Mouse (Mus musculus): ENCODE results near the gene Ang.

The Ang gene

DNA sequence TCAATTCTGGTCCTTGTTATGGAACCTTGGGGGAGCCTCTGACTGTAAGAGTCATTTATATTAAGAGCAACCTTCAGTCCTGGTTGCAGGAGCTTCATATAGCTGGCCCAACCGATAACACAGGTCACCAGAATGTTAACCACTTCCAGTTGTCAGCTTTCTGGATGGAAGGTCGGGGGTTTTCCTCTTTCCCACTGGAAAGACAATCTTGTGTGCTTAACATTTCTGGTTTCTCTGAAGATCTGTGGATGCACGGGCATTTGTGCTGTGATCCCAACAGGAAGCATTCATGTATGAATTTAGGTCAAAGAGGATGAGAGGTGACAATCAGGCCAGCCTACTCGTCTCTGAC is 38.6 kb downstream of the Ang start:
- DNase-seq (ENCODE audit: low read depth): no peak

DNA sequence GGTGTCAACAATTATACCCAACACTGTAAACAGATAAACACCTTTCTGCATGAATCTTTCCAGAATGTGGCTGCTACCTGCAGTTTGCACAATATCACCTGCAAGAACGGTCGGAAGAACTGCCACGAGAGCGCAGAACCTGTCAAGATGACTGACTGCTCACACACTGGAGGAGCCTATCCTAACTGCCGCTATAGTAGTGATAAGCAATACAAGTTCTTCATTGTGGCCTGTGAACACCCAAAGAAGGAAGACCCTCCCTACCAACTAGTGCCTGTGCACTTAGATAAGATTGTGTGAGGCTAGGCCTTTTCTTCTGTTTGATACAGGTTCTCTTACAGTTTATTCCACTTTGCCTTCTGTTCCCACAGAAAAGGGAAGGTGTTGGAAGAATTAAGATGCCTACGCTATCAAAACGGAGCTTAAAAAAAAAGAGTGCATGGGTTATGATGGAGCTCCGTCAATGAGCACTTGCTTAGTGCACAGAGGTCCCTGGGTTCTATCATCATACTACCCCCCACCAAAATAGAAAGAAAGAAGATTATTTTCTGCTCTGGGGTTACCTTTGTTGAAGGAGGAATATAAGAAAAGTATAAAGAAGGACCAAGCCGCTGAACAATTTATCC is 39.5 kb downstream of the Ang start:
- no peak for DNase-seq (ENCODE audit: low read depth)

DNA sequence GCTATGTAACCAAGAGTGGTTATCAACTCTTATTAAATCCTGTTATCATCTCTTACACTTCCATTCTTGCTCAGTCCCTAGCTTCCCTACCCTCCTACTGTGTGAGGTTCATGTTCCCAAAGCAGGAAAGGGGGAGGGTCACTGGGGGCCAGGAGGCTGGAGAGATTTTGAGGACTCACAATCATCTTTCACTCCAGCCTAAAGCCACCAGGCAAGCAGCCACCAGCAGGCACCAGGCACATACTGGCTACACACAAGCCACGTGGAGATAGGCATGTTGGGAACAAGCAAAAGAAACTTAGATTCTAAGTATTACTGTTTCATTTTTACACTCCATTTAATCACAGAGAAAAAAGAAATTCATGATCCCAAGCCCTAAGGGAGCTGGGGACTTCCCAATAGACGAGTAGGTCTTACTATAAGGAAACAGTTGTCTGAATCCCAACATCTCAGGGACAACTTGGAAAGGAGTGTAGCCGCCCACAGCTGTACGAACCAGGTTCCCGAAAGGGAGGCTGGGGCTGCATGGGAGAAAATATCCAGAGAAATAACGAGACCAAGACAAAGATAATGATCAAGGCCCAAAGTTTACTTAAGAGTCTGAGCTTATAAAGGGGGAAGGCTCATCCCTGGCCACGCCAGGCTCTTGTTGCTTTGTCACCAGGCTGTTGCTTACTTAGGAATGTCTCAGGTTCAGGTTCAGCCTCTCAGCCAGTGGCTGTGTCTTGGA is 40.3 kb downstream of the Ang start:
- DNase-seq (ENCODE audit: low read depth): no peak

DNA sequence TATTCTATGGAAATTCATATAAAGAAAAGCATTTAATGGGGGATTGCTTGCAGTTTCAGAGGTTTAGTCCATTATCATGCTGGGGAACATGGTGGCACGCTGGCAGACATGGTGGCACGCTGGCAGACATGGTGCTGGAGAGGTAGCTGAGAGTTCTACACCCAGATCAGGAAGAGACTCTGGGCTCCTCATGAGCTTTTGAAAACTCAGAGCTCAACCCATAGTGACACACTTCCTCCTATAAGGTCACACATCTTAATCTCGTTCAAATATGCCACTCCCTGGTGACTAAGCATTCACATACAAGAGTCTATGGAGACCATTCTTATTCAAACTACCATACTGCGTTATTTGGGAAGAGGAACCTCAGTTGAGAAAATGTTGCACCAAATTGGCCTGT is 41.4 kb downstream of the Ang start:
- no peak for DNase-seq (ENCODE audit: low read depth)

DNA sequence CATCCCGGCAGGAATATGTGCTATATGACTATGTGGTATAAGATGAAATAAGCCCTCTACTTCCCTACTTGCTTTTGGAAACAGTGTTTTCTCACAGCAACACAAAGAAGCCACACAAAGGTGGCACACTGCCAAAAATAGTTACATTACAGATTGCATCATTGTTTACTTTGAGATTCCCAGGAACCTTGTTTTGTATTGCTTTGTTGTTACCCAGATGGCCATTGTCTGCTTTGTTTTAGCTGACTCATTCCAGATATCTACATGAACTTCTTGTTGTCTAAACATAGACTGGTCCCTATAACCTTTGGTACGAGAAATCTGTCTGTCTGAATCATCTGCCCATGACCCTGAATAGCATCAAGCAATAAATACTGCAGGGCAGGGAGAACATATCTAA is 49.4 kb downstream of the Ang start:
- DNase-seq (ENCODE audit: low read depth): no peak

DNA sequence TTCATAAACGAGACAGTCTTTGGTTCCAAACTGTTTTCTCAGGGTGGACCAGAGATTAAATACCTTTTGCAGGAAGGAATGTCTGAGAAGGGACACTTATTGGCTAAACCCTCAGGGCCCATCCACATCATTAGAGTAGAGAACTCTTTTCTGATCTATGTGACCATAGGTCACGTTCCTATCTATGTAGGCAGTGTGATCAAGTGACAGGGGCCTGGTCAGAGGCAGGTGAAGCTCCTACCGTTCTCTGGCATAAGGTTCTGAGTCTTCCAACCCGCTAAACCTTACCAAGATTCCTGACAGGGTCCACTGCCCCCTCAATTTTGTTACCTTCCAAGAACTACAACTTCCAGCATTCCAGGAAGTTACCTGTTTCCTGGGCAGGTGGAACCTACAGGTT is 51.2 kb downstream of the Ang start:
- no peak for DNase-seq (ENCODE audit: low read depth)

DNA sequence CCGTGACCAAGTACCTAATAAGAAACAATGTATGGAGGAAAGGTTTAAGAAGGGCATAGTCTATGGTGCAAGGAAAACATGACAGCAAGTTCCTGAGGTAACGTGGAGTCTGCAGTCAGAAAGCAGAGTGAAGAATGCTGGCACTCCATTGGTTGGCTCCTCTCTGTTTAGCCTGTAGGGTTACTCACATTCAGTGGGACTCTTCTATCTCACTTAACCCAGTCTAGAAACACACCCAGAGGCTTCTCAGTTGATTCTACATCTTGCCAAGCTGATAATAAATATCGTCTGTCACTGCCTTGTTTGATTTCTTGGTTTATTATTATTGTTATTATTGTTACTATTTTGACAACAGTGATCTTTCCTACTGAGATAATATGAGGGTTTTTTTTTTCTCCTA is 51.6 kb downstream of the Ang start:
- no peak for DNase-seq (ENCODE audit: low read depth)

DNA sequence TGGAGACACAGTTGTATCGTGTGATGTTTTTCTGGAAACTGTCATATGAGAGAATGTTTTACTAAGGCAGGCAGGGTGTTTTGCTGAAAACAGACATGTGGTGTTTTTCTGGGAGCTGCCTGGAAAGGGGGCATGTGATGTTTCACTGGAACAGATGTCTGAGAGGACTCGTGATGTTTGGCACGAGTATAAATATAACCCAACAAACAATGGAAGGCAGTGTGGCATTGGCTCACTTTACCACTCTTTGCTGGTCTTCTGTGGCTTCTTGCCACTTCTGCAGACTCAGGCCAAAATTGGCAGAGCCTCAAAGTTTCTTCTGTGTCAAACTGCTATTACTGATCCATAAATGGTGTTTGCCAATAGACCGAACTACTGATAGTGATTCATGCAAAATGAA is 52.3 kb downstream of the Ang start:
- no peak for DNase-seq (ENCODE audit: low read depth)

DNA sequence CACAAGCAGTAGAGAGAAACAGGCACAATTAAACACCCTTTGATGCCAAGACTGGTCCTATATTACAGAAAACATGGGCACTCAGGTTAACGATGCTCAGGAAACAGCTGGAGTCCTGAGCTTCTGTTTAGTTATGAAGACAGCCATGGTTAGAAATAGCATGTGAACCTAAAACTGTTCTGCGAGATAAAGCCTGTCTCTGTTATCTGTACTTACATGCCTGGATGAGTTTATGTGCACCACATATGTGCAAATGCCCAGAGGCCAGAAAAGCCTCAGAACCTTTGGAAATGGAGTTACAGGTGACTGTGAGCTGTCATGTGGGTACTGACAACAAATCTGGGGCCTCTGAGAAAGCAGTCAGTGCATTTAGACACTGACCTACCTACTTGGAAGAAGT is 53.0 kb downstream of the Ang start:
- no peak for DNase-seq (ENCODE audit: low read depth)

DNA sequence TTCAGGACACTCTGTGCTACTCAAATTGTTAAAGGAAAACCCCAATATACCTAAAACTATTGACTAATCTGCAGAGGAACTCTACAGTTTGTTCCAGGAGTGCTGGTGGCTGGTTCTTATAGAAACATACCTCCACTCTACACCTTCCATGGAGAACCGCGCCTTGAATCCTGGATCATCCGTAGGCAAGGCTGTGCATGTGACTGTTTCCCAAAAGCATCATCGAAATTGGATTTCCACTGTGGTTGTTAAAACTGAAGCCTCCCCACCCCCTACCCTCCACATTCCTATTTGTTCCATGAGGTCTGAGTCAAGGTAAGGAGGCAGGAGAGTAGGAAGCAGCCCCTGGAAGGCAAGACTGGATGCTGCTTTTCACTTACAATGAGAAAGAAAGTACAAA is 53.5 kb downstream of the Ang start:
- no peak for DNase-seq (ENCODE audit: low read depth)

DNA sequence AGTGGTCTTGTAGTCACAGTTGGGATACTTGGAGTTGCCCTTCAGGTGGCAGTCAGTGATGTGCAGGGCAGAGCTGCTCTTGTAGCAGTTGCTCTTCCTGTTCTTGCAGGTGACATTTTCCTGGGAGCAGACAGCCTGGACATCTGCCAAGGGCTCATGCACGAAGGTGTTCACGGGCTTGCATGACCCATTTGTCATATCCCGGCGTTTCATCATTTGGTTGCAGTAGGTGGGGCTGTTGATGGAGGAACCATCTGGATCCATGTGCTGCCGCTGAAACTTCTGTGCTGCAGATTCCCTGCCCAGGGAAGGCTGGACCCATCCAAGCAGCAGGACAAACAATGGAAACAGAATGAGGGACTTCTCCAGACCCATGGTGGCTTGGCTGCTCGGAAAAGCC is 54.6 kb downstream of the Ang start:
- DNase-seq (ENCODE audit: low read depth): no peak

DNA sequence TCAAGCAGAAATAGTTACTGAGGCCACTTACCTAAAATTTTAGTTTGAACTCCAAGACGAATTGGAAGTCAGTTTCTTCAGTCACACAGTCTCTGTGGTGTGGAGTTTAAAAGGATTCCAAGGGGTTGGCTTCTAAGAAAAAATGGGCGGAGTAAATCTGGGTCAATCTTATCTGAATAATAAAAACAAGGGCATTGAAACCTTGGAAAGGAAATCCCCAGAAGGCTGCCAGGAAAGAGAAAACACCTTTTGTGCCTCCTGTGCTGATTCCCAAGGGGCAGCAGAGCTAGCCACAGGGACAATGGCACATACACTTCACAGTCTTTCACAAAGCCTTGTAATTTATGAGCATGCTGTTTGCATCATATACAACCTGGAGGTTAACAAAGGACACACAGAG is 55.7 kb downstream of the Ang start, which contains the start of gene Rnase1:
Rnase1 (minus strand) TSS at position 101 of the 400 bp plus-strand sequence.
- no peak for DNase-seq (ENCODE audit: low read depth)

DNA sequence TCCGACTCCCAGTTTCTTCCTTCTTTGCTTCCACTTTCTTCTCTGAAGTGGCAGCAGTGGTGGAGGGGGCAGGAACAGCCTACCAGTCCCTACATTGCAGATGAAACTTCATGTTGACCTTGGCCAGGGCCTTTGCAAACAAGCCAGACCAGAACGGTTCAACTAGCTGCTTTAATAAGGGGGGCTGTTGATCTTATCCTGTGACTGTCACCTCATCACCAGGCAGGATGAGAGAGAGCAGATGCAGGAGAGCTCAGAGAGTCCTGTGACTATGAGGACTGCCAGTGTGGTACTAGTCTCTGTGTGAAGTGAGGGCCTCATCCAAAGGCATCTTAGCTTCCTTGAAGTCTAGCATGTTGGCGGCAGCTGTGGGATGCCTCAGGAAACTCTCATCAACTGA is 57.1 kb downstream of the Ang start:
- no peak for DNase-seq (ENCODE audit: low read depth)

DNA sequence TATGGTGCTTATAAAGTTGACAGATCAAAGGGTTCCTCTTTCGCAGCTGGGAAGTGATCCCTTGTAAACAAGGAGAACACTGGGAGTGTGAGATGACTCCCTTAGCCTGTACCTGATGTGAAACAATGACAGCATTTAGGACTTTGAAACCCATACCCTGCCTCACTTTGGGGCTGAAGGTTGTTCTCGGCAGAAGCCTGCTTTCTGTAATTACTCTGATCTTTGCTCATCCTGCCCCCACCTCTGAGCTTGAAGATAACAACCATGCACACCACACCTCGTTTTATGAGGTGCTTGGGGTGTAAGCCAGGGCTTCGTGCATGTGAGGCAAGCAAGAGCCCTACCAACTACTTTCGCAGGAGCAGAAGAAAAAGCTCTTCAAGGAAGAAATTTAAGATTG is 58.2 kb downstream of the Ang start:
- no peak for DNase-seq (ENCODE audit: low read depth)

DNA sequence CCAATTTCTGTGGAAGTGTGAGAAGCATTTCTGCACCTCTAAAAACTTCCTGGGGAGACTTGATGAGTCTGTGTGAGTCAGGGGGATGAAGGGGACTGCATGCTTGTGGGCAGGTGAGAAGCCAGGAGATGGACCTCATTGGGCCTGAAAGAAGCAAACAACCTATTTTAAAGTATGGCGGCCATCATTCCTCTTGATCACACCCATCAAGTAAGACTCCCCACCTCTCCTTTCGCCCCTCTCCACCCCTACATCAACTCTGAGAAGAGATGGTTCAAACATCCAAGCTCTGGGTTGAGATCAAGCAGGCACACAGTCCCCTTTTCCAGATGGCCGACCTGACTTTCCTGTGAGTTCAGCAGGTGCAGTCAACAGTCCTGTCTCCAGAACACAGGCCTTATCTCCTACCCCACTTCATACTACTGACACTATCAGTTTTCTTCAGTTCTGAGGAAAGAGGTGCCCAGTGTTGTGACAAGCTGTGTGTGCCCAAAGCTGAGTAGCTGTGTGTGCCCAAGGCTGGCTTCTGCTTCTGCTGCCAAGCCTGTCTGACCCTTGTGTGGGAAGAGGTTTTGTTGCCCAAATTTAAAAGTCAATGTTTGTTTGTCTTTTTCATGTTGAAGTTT is 59.4 kb downstream of the Ang start:
- no peak for DNase-seq (ENCODE audit: low read depth)

Data from c-Kit-positive CD71-negative TER-119-negative erythroid progenitor cells, embryonic 14.5 days (primary cell).